Mouse (Mus musculus) left cerebral cortex, postnatal 36 days (tissue): ENCODE results near the gene Acadvl. TPM values are rescaled to one million over a fixed set of nuclear protein-coding genes. Genes with fewer than 3 reads are reported as not detected.
A peak's percentile ranks its signal among the peaks of the same experiment; 100 is the strongest.

ENCODE experiments used
- DNase-seq, 2 experiments: peaks; one replicate each; pipeline ENCODE4 v3.0.0; 2021 to 2022; ENCODE audit warnings: low spot score in 2 of 2, mixed read lengths in 1 of 2
- intact Hi-C: fragments of 180-260 bp; cut with DNase I; formaldehyde crosslinking; loops from one replicate; pipeline ENCODE4 v1.15.1; 2025
- microRNA-seq: library from miRNA; unstranded; fragments of <30 nt; microRNA quantifications from one replicate; pipeline ENCODE4 v1.2.0, GENCODE M21; 2022
- total RNA-seq, 2 experiments: library from RNA; stranded (reverse); gene quantifications; 2 replicates each; pipeline ENCODE4 v1.2.3; 2021

The Acadvl gene
- total RNA-seq, 2 experiments from 2014 or later: 54.3 to 58.5 TPM

GRCm38 (mm10) chr11:69964650-69965270 lies 50.5 kb downstream of the Acadvl start, which contains the start of gene Cldn7:
Cldn7 (plus strand) TSS chr11:69964779.
- intact Hi-C loops: loop anchor here (5.0 kb wide), 1 partner anchor 32 kb away; no protein-coding TSS in a partner anchor
- DNase-seq: no peak

GRCm38 (mm10) chr11:69961841-69962240 lies 53.4 kb downstream of the Acadvl start:
- intact Hi-C loops: no loop called here
- no peak for DNase-seq

GRCm38 (mm10) chr11:69960616-69961015 lies 54.6 kb downstream of the Acadvl start:
- no peak for DNase-seq
- intact Hi-C loops: no loop called here

Small RNA genes lying within 50 kb of the gene (microRNA-seq; reads per million reads assigned to microRNA genes)
- gene Gm44349 (not detected), gene Mir324 (8,685 reads per million, percentile 94 among the genes with 10 or more reads in this experiment)

Other genes with a start within 250 kb of the Acadvl start
- gene Zbtb4, start 249.5 kb downstream of the Acadvl start, total RNA-seq: 100 to 1,000 TPM; 122 to 127 TPM
- gene Chrnb1, start 219.5 kb downstream of the Acadvl start, total RNA-seq: under 1 TPM; 0.66 to 0.81 TPM
- gene Fgf11, start 213.6 kb downstream of the Acadvl start, total RNA-seq: 10 to 100 TPM; 14.1 to 18.7 TPM
- not detected for gene Tmem102, start 209.8 kb downstream of the Acadvl start, total RNA-seq
- gene Gm39566, start 200.1 kb downstream of the Acadvl start, total RNA-seq: not detected
- gene Spem2, start 196.9 kb downstream of the Acadvl start, total RNA-seq: not detected
- under 1 TPM; 0.52 TPM for gene Spem1, start 193.2 kb downstream of the Acadvl start, total RNA-seq
- 100 to 1,000 TPM; 239 to 241 TPM for gene Nlgn2, start 177.6 kb downstream of the Acadvl start, total RNA-seq
- gene Tmem256, start 176.9 kb downstream of the Acadvl start, total RNA-seq: 100 to 1,000 TPM; 111 to 130 TPM
- 10 to 100 TPM; 18.4 to 18.7 TPM for gene Plscr3, start 169.0 kb downstream of the Acadvl start, total RNA-seq
- gene Tnk1, start 156.7 kb downstream of the Acadvl start, total RNA-seq: not detected
- gene Tmem95, start 137.4 kb downstream of the Acadvl start, total RNA-seq: not detected
- 1 to 10 TPM in 1 of 2 experiments, under 1 TPM in 1; 0.93 to 1.3 TPM for gene Kctd11, start 134.0 kb downstream of the Acadvl start, total RNA-seq
- under 1 TPM in 1 of 2 experiments, not detected in 1; 0.27 TPM for gene Acap1, start 119.9 kb downstream of the Acadvl start, total RNA-seq
- gene 2810408A11Rik, start 114.4 kb downstream of the Acadvl start, total RNA-seq: under 1 TPM in 1 of 2 experiments, not detected in 1; 0.64 TPM
- 100 to 1,000 TPM; 114 to 121 TPM for gene Neurl4, start 114.3 kb downstream of the Acadvl start, total RNA-seq
- 10 to 100 TPM; 25.9 to 32.4 TPM for gene Gps2, start 101.5 kb downstream of the Acadvl start, total RNA-seq
- gene Eif5a, start 93.5 kb downstream of the Acadvl start, total RNA-seq: 100 to 1,000 TPM; 406 to 453 TPM
- 10 to 100 TPM in 1 of 2 experiments, 1 to 10 TPM in 1; 4.6 to 14.7 TPM for gene Ybx2, start 79.6 kb downstream of the Acadvl start, total RNA-seq
- 1 to 10 TPM; 3.6 to 4.4 TPM for gene Slc2a4, start 67.2 kb downstream of the Acadvl start, total RNA-seq
- gene Cldn7, start 50.6 kb downstream of the Acadvl start, total RNA-seq: not detected
- 100 to 1,000 TPM; 112 to 128 TPM for gene Ctdnep1, start 34.3 kb downstream of the Acadvl start, total RNA-seq
- 10 to 100 TPM; 79.2 to 88.5 TPM for gene Elp5, start 32.9 kb downstream of the Acadvl start, total RNA-seq
- gene Gabarap, start 24.3 kb downstream of the Acadvl start, total RNA-seq: 100 to 1,000 TPM; 199 to 219 TPM
- gene Phf23, start 19.6 kb downstream of the Acadvl start, total RNA-seq: 10 to 100 TPM; 41.3 to 46.1 TPM
- gene Dvl2, start 14.8 kb downstream of the Acadvl start, total RNA-seq: 10 to 100 TPM; 25.4 to 36.0 TPM
- 100 to 1,000 TPM; 867 to 894 TPM for gene Dlg4, start 1.5 kb upstream of the Acadvl start, total RNA-seq
- gene Asgr1, start 38.7 kb upstream of the Acadvl start, total RNA-seq: 1 to 10 TPM in 1 of 2 experiments, under 1 TPM in 1; 0.99 to 1.1 TPM
- gene Asgr2, start 77.2 kb upstream of the Acadvl start, total RNA-seq: not detected
- gene Mgl2, start 114.9 kb upstream of the Acadvl start, total RNA-seq: 1 to 10 TPM in 1 of 2 experiments, under 1 TPM in 1; 0.72 to 1.4 TPM
- gene Clec10a, start 140.8 kb upstream of the Acadvl start, total RNA-seq: 1 to 10 TPM; 1.3 to 1.8 TPM
- gene Slc16a11, start 197.3 kb upstream of the Acadvl start, total RNA-seq: 10 to 100 TPM; 30.7 to 38.2 TPM
- 1 to 10 TPM; 7.2 to 8.1 TPM for gene Slc16a13, start 205.7 kb upstream of the Acadvl start, total RNA-seq
- gene Bcl6b, start 214.4 kb upstream of the Acadvl start, total RNA-seq: 1 to 10 TPM; 1.7 to 1.8 TPM
- gene 0610010K14Rik, start 222.5 kb upstream of the Acadvl start, total RNA-seq: 10 to 100 TPM; 46.9 to 50.3 TPM
- 1 to 10 TPM; 5.3 to 6.4 TPM for gene Gm21988, start 224.4 kb upstream of the Acadvl start, total RNA-seq
- gene Rnasek, start 224.4 kb upstream of the Acadvl start, total RNA-seq: 100 to 1,000 TPM; 246 to 287 TPM
- gene Alox12, start 239.9 kb upstream of the Acadvl start, total RNA-seq: under 1 TPM; 0.25 to 0.43 TPM